Mouse (Mus musculus): ENCODE measurements around the gene Galnt13. TPM values are rescaled to one million over a fixed set of nuclear protein-coding genes. Genes with fewer than 3 reads are reported as not detected.

The Galnt13 gene
- polyA plus RNA-seq, 1 experiment from 2014 or later: not detected

GRCm38 (mm10) chr2:55088034-55088433, 651.9 kb downstream of the Galnt13 start:
- H3K4me2 ChIP-seq (ENCODE audit: low read length): no peak overlapping the region
- 100% methylated on average over 1 of the region's 1 CpGs for WGBS
- no peaks in the 10 kb centered on the region for H3K4me1 ChIP-seq (ENCODE audit: control insufficient read depth in 2 of 2, insufficient read depth in 2 of 2, low read length in 2 of 2)
- no peak overlapping the region for H3K4me3 ChIP-seq (ENCODE audit: control insufficient read depth in 1 of 2, insufficient read depth in 1 of 2, low read depth in 1 of 2, low read length in 2 of 2)
- no peak for ATAC-seq (ENCODE audit: insufficient number of reproducible peaks, insufficient read depth, low FRiP score, low read depth)
- no peaks in the 10 kb centered on the region for H3K9me3 ChIP-seq (ENCODE audit: control insufficient read depth, low read length)
- no peaks in the 10 kb centered on the region for H3K36me3 ChIP-seq (ENCODE audit: control insufficient read depth, insufficient read depth, low read length)
- H3K27ac ChIP-seq (replicated peaks in 1 of 2; ENCODE audit: control insufficient read depth in 1 of 2, insufficient read depth in 1 of 2, low read depth in 2 of 2, low read length in 2 of 2): no peak overlapping the region
- no peak overlapping the region for H3K9ac ChIP-seq (ENCODE audit: low read length)
- H3K27me3 ChIP-seq (ENCODE audit: control insufficient read depth, insufficient read depth, low read length): no peaks in the 10 kb centered on the region

- ATAC-seq (ENCODE audit: insufficient number of reproducible peaks, insufficient read depth, low FRiP score, low read depth): no peak
- Histone ChIP-seq H3K36me3 (ENCODE audit: control insufficient read depth, insufficient read depth, low read length) (no peaks in the 10 kb centered on the region), H3K27me3 (ENCODE audit: control insufficient read depth, insufficient read depth, low read length) (no peaks in the 10 kb centered on the region), H3K4me3 (ENCODE audit: control insufficient read depth in 1 of 2, insufficient read depth in 1 of 2, low read depth in 1 of 2, low read length in 2 of 2) (no peak overlapping the region), H3K4me2 (ENCODE audit: low read length) (no peak overlapping the region), H3K9ac (ENCODE audit: low read length) (no peak overlapping the region), H3K27ac (replicated peaks in 1 of 2; ENCODE audit: control insufficient read depth in 1 of 2, insufficient read depth in 1 of 2, low read depth in 2 of 2, low read length in 2 of 2) (no peak overlapping the region), H3K4me1 (ENCODE audit: control insufficient read depth in 2 of 2, insufficient read depth in 2 of 2, low read length in 2 of 2) (no peaks in the 10 kb centered on the region), H3K9me3 (ENCODE audit: control insufficient read depth, low read length) (no peaks in the 10 kb centered on the region)
- 23% methylated on average over 3 of the region's 3 CpGs for WGBS
Observed at GRCm38 (mm10) chr2:55090332-55090731, 654.2 kb downstream of the Galnt13 start.

- Histone ChIP-seq H3K36me3 (ENCODE audit: control insufficient read depth, insufficient read depth, low read length) (no peaks in the 10 kb centered on the region), H3K9me3 (ENCODE audit: control insufficient read depth, low read length) (no peaks in the 10 kb centered on the region), H3K9ac (ENCODE audit: low read length) (no peak overlapping the region), H3K4me2 (ENCODE audit: low read length) (no peak overlapping the region), H3K4me1 (ENCODE audit: control insufficient read depth in 2 of 2, insufficient read depth in 2 of 2, low read length in 2 of 2) (no peaks in the 10 kb centered on the region), H3K4me3 (ENCODE audit: control insufficient read depth in 1 of 2, insufficient read depth in 1 of 2, low read depth in 1 of 2, low read length in 2 of 2) (no peak overlapping the region), H3K27ac (replicated peaks in 1 of 2; ENCODE audit: control insufficient read depth in 1 of 2, insufficient read depth in 1 of 2, low read depth in 2 of 2, low read length in 2 of 2) (no peak overlapping the region), H3K27me3 (ENCODE audit: control insufficient read depth, insufficient read depth, low read length) (no peaks in the 10 kb centered on the region)
- no peak for ATAC-seq (ENCODE audit: insufficient number of reproducible peaks, insufficient read depth, low FRiP score, low read depth)
- WGBS: 68% methylated on average over 4 of the region's 4 CpGs
Observed at GRCm38 (mm10) chr2:55091495-55091894, 655.4 kb downstream of the Galnt13 start.

DNA sequence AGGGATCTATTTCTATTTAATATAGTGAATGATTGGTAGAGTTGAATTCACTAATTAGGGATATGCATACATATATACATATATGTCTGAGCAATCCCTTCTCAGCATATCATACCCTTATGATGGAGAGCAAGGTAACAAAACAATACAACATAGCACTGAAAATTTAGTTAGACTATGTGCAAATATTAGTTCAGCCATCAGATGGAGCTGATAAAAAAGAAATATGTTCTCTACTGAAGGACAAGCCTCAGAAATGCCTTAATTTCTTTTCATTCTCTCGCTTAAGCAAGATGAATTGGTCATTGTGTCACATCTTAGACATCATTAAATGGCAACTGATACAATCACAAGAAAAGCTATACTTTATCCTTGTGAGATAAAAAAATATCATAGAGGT, 663.0 kb downstream of the Galnt13 start:
- no peaks in the 10 kb centered on the region for H3K27me3 ChIP-seq (ENCODE audit: control insufficient read depth, insufficient read depth, low read length)
- no peak for ATAC-seq (ENCODE audit: insufficient number of reproducible peaks, insufficient read depth, low FRiP score, low read depth)

DNA sequence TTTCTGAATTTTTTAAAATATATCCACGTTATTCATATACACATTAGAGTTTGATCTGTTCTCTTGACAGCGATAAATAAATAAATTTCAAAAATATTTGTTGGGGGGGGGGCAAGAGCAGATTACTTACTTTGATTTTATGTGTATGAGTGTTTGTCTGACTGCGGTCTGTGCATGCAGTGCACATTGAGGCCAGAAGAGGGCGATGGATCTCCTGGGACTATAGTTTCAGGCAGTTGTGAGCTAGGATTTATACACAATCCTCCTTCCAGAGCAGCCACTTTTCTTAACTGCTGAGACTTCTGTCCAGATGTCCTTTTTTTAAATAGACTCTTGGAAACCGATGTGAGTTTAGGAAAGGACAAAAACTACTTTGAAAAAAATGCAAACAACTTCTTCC, 665.2 kb downstream of the Galnt13 start:
- H3K4me1 ChIP-seq (ENCODE audit: control insufficient read depth in 2 of 2, insufficient read depth in 2 of 2, low read length in 2 of 2): no peaks in the 10 kb centered on the region
- no peaks in the 10 kb centered on the region for H3K36me3 ChIP-seq (ENCODE audit: control insufficient read depth, insufficient read depth, low read length)
- no peak overlapping the region for H3K4me2 ChIP-seq (ENCODE audit: low read length)
- no peak overlapping the region for H3K9ac ChIP-seq (ENCODE audit: low read length)
- no peak overlapping the region for H3K4me3 ChIP-seq (ENCODE audit: control insufficient read depth in 1 of 2, insufficient read depth in 1 of 2, low read depth in 1 of 2, low read length in 2 of 2)
- no peaks in the 10 kb centered on the region for H3K27me3 ChIP-seq (ENCODE audit: control insufficient read depth, insufficient read depth, low read length)
- 64% methylated on average over 5 of the region's 5 CpGs for WGBS
- no peak overlapping the region for H3K27ac ChIP-seq (replicated peaks in 1 of 2; ENCODE audit: control insufficient read depth in 1 of 2, insufficient read depth in 1 of 2, low read depth in 2 of 2, low read length in 2 of 2)
- no peaks in the 10 kb centered on the region for H3K9me3 ChIP-seq (ENCODE audit: control insufficient read depth, low read length)
- no peak for ATAC-seq (ENCODE audit: insufficient number of reproducible peaks, insufficient read depth, low FRiP score, low read depth)

More for the DNA sequence above, 663.0 kb downstream of the Galnt13 start:
- no peak overlapping the region for H3K4me3 ChIP-seq (ENCODE audit: control insufficient read depth in 1 of 2, insufficient read depth in 1 of 2, low read depth in 1 of 2, low read length in 2 of 2)
- H3K36me3 ChIP-seq (ENCODE audit: control insufficient read depth, insufficient read depth, low read length): no peaks in the 10 kb centered on the region
- H3K4me1 ChIP-seq (ENCODE audit: control insufficient read depth in 2 of 2, insufficient read depth in 2 of 2, low read length in 2 of 2): no peaks in the 10 kb centered on the region
- no peak overlapping the region for H3K9ac ChIP-seq (ENCODE audit: low read length)
- no peak overlapping the region for H3K27ac ChIP-seq (replicated peaks in 1 of 2; ENCODE audit: control insufficient read depth in 1 of 2, insufficient read depth in 1 of 2, low read depth in 2 of 2, low read length in 2 of 2)
- 87% methylated on average over 1 of the region's 1 CpGs for WGBS
- no peaks in the 10 kb centered on the region for H3K9me3 ChIP-seq (ENCODE audit: control insufficient read depth, low read length)
- H3K4me2 ChIP-seq (ENCODE audit: low read length): no peak overlapping the region

- H3K4me2 ChIP-seq (ENCODE audit: low read length): no peak overlapping the region
- no peak for ATAC-seq (ENCODE audit: insufficient number of reproducible peaks, insufficient read depth, low FRiP score, low read depth)
- no peak overlapping the region for H3K4me3 ChIP-seq (ENCODE audit: control insufficient read depth in 1 of 2, insufficient read depth in 1 of 2, low read depth in 1 of 2, low read length in 2 of 2)
- H3K27me3 ChIP-seq (ENCODE audit: control insufficient read depth, insufficient read depth, low read length): no peaks in the 10 kb centered on the region
- no peak overlapping the region for H3K9ac ChIP-seq (ENCODE audit: low read length)
- no peaks in the 10 kb centered on the region for H3K36me3 ChIP-seq (ENCODE audit: control insufficient read depth, insufficient read depth, low read length)
- H3K27ac ChIP-seq (replicated peaks in 1 of 2; ENCODE audit: control insufficient read depth in 1 of 2, insufficient read depth in 1 of 2, low read depth in 2 of 2, low read length in 2 of 2): no peak overlapping the region
- no peaks in the 10 kb centered on the region for H3K4me1 ChIP-seq (ENCODE audit: control insufficient read depth in 2 of 2, insufficient read depth in 2 of 2, low read length in 2 of 2)
- WGBS: 92% methylated on average over 5 of the region's 5 CpGs
- H3K9me3 ChIP-seq (ENCODE audit: control insufficient read depth, low read length): no peaks in the 10 kb centered on the region
Observed at GRCm38 (mm10) chr2:55103521-55103920, 667.4 kb downstream of the Galnt13 start.

GRCm38 (mm10) chr2:55107828-55108227, 671.7 kb downstream of the Galnt13 start:
- H3K4me3 ChIP-seq (ENCODE audit: control insufficient read depth in 1 of 2, insufficient read depth in 1 of 2, low read depth in 1 of 2, low read length in 2 of 2): no peak overlapping the region
- no peak overlapping the region for H3K4me2 ChIP-seq (ENCODE audit: low read length)
- no peak overlapping the region for H3K27ac ChIP-seq (replicated peaks in 1 of 2; ENCODE audit: control insufficient read depth in 1 of 2, insufficient read depth in 1 of 2, low read depth in 2 of 2, low read length in 2 of 2)
- WGBS: 73% methylated on average over 3 of the region's 3 CpGs
- ATAC-seq (ENCODE audit: insufficient number of reproducible peaks, insufficient read depth, low FRiP score, low read depth): no peak
- H3K9me3 ChIP-seq (ENCODE audit: control insufficient read depth, low read length): no peaks in the 10 kb centered on the region
- no peaks in the 10 kb centered on the region for H3K36me3 ChIP-seq (ENCODE audit: control insufficient read depth, insufficient read depth, low read length)
- H3K27me3 ChIP-seq (ENCODE audit: control insufficient read depth, insufficient read depth, low read length): no peaks in the 10 kb centered on the region
- H3K9ac ChIP-seq (ENCODE audit: low read length): no peak overlapping the region
- H3K4me1 ChIP-seq (ENCODE audit: control insufficient read depth in 2 of 2, insufficient read depth in 2 of 2, low read length in 2 of 2): no peaks in the 10 kb centered on the region

- Histone ChIP-seq H3K36me3 (ENCODE audit: control insufficient read depth, insufficient read depth, low read length) (no peaks in the 10 kb centered on the region), H3K9me3 (ENCODE audit: control insufficient read depth, low read length) (no peaks in the 10 kb centered on the region), H3K27ac (replicated peaks in 1 of 2; ENCODE audit: control insufficient read depth in 1 of 2, insufficient read depth in 1 of 2, low read depth in 2 of 2, low read length in 2 of 2) (no peak overlapping the region), H3K27me3 (ENCODE audit: control insufficient read depth, insufficient read depth, low read length) (no peaks in the 10 kb centered on the region), H3K4me2 (ENCODE audit: low read length) (no peak overlapping the region), H3K9ac (ENCODE audit: low read length) (no peak overlapping the region), H3K4me1 (ENCODE audit: control insufficient read depth in 2 of 2, insufficient read depth in 2 of 2, low read length in 2 of 2) (no peaks in the 10 kb centered on the region), H3K4me3 (ENCODE audit: control insufficient read depth in 1 of 2, insufficient read depth in 1 of 2, low read depth in 1 of 2, low read length in 2 of 2) (no peak overlapping the region)
- no peak for ATAC-seq (ENCODE audit: insufficient number of reproducible peaks, insufficient read depth, low FRiP score, low read depth)
Observed at GRCm38 (mm10) chr2:55153089-55153488, 717.0 kb downstream of the Galnt13 start.

Measured in heart, embryonic 14.5 days (tissue).